Mouse (Mus musculus): ENCODE data around the gene Ttll11.
A peak's percentile ranks its signal among the peaks of the same experiment; 100 is the strongest.

The Ttll11 gene

GRCm38 (mm10) chr2:35816056-35816661 is 163.6 kb downstream of the Ttll11 start:
- no peak for DNase-seq

GRCm38 (mm10) chr2:35812561-35812933 is 167.2 kb downstream of the Ttll11 start:
- DNase-seq = no peak

GRCm38 (mm10) chr2:35811801-35812560 is 167.7 kb downstream of the Ttll11 start:
- DNase-seq = no peak

- DNase-seq = no peak
Measured at GRCm38 (mm10) chr2:35810027-35810426, 169.7 kb downstream of the Ttll11 start.

GRCm38 (mm10) chr2:35809141-35809540 is 170.6 kb downstream of the Ttll11 start:
- no peak for DNase-seq

- no peak for DNase-seq
Measured at GRCm38 (mm10) chr2:35805881-35806280, 173.8 kb downstream of the Ttll11 start.

GRCm38 (mm10) chr2:35803095-35803494 is 176.6 kb downstream of the Ttll11 start:
- DNase-seq = no peak

- DNase-seq = no peak
Measured at GRCm38 (mm10) chr2:35801759-35802158, 178.0 kb downstream of the Ttll11 start.

- DNase-seq = no peak
Measured at GRCm38 (mm10) chr2:35799073-35799472, 180.6 kb downstream of the Ttll11 start.

- DNase-seq = no peak
Measured at GRCm38 (mm10) chr2:35797998-35798397, 181.7 kb downstream of the Ttll11 start.

GRCm38 (mm10) chr2:35789362-35790326 is 190.1 kb downstream of the Ttll11 start:
- DNase-seq = no peak

- no peak for DNase-seq
Measured at GRCm38 (mm10) chr2:35785877-35786276, 193.8 kb downstream of the Ttll11 start.

GRCm38 (mm10) chr2:35783368-35783767 is 196.3 kb downstream of the Ttll11 start:
- DNase-seq = no peak

- no peak for DNase-seq
Measured at GRCm38 (mm10) chr2:35779266-35779665, 200.4 kb downstream of the Ttll11 start.

- DNase-seq = no peak
Measured at GRCm38 (mm10) chr2:35776935-35777334, 202.8 kb downstream of the Ttll11 start.

GRCm38 (mm10) chr2:35775651-35776055 is 204.1 kb downstream of the Ttll11 start:
- no peak for DNase-seq

- no peak for DNase-seq
Measured at GRCm38 (mm10) chr2:35770541-35770940, 209.2 kb downstream of the Ttll11 start.

GRCm38 (mm10) chr2:35769398-35769797 is 210.3 kb downstream of the Ttll11 start:
- DNase-seq = no peak

- no peak for DNase-seq
Measured at GRCm38 (mm10) chr2:35768538-35769238, 211.0 kb downstream of the Ttll11 start.

GRCm38 (mm10) chr2:35767834-35768537 is 211.7 kb downstream of the Ttll11 start:
- peak; percentile 19 for DNase-seq

- DNase-seq = no peak
Measured at GRCm38 (mm10) chr2:35764328-35764727, 215.4 kb downstream of the Ttll11 start.

- no peak for DNase-seq
Measured at GRCm38 (mm10) chr2:35763818-35764217, 215.9 kb downstream of the Ttll11 start.
